Mouse (Mus musculus) telencephalon, adult 2 months (tissue): ENCODE measurements around the gene Ramac.

Experiments used
- DNase-seq: peaks from one replicate; pipeline ENCODE4 v3.0.0-alpha.2; 2011; ENCODE audit warnings: low read depth, low spot score

The Ramac gene

DNA sequence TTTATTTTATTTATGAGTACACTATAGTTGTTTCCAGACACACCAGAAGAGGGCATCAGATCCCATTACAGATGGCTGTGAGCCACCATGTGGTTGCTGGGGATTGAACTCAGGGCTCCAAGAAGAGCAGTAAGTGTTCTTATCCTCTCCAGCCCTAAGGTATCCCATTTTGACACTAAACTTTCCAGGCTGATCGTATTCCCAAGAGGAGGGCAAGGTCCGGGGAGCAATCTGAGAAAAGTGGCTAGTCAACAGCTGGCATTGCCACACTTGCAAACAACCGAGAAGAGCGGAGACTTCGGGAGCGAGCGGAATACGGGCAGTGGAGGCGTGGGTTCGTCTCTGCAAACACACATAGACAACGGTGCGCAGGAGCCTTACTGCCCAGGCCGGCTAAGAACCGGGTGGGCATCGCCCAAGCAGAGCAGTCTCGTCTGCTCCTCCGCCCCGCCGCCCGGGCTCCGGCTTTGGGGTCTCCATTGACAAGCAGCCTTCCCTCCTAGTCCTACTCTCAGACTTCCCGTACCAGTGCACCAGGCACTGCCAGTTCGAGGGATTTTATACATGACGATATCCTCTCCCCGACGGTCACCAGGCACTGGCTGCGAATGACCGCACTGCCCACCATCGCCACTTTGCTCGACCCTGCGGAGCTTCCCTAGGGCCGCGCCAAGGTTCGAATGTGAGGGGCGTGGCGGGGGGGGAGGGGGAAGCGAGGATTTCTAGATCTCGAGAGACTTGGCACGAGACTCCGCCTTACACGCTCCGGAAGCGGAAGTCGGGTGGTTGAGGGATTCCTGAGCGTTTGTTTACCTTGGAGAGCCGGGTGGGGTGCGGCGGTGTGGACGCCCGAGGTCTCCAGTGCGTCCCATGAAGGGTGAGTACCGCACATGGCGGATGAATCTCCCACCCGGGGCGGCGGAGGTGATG, at the start of gene Ramac:
TSS of gene Ramac (plus strand) at position 746 of the 930 bp plus-strand sequence.
- DNase-seq, result peak; percentile 79

DNA sequence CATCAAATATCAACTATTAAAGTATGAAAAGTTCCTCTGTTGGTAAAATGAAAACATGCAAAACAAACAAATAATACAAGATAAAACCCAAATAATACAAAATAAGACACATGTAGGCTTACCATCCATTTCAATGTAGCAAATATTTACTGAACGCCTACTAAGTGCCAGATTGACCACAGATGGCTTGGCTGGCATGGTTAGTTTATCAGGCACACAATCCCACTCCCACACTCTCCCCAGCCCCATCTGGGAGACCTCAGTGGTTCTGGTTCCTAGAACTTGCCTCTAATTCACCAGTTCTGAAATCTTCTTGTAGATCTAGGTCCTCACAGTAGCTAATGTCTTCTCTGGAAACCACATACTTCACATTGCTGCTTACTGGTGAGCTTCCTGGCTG, 44.1 kb upstream of the Ramac start:
- DNase-seq, result no peak

DNA sequence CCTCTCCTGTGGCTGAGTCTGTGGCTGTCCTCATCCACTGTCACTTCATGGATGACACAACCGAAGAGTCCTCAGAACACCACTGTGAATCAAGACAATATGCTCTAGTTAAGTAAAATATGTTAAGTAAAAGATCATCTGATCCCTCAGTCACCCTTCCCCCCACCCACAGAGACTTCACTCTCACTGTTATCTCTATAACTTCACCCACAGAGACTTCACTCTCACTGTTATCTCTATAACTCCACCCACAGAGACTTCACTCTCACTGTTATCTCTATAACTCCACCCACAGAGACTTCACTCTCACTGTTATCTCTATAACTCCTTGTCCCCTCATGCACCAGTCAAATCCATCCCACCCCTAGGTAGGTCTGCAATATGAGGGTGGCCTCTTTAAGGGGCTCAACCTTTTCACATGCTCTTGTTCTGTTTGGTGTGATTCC, 43.5 kb upstream of the Ramac start:
- no peak for DNase-seq

DNA sequence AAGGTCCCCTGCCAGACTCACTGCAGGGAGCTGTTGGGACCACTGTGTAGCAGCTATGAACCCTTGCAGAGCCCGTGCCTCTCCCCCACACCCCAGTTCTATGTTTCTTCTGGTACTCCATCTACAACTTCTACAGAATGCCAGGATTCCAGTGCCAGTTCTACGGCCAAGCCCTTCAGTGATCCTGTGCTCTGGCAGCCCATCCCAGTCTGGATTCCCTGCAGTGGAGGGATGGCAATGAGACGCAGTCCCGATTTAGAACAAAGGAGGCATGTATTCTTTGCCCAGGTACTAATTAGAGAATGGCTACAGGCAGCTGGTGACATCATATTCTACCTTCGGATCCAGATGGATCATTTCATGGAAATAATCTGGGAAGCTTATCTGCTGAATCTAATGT, 41.5 kb upstream of the Ramac start:
- DNase-seq, result no peak

DNA sequence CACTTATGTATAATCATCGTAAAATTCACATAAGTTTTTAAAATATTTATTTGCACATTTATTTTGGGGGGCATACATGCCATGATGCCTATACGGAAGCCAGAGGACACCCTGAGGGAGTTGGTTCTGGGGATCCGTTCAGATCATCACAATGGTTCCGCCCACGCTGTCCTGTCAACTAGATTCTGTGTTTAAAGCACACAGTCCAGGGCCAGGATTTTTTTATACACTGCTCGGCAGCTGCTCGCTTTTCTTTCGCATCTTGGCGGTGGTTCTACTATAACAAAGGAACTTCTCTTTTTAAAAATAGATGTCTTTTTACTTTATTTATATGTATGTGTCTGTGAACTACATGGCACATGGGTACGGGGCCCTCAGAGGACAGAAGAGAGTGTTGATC, 38.9 kb upstream of the Ramac start:
- DNase-seq, result no peak

DNA sequence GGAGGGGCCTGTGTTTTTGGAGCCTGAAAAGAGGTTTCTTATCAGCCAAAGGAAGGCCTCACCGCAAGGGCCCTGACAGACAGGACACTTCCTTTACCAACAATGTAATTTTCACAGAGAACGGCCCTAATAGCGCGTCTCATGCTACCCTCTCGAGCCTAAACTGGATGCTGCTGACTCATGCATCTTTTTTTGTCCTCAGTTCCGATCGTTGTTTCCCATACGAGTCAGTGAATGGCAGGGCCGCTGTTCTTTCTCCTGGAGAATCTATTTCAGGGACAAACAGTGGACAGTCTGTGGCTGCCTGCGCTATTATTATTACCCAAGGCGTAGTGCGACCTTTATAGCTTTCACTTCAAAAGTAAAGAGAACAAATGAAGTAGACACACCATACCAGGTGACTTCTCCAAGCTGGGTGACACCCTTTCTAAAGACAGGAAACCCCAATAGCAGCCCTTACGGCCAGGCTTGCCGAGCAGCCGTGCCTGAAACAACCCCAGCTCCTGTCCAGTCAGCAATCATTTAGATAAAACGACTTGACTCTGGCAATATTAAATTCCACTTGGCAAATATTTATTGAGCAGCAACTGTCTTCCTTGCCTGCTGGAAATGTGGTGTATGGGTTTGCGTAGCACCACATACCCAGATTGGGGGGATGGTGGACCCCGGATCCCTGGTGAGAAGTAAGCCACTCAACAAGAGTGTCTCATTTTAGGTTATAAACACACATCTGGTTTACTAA, 36.6 kb upstream of the Ramac start:
- DNase-seq, result no peak

DNA sequence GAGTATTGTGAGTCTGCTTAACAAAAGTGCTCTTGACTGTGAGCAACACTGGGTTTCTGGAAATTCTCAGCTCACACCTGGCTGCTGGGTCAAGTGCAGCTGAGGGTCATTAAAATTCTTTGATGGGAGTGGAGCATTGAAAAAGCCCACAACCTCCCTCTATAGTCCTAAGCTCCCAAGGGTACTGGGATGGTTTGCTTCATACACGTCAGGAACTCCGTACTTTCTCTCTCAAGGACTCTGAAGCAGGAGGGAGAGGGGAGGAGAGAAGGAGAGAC, 36.1 kb upstream of the Ramac start:
- no peak for DNase-seq

DNA sequence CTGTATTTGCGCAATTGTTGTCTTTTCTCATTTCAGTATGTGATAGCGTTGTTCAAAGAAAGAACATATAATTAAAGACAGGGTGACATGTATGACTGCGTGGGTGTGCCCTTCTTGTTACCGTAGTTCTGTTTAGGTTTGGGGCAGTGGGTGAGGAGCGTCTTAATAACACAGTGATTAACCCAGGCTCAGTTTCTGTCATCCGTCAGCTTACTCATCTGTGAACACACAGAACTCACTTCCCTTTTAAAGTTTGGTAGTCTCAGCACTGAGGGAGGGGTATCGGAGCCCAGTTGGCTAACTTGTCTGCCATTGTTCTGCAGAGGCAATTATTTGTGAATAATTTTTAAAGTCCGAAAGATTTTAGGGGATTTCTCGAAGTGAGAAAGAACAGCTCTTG, 35.0 kb upstream of the Ramac start:
- no peak for DNase-seq

DNA sequence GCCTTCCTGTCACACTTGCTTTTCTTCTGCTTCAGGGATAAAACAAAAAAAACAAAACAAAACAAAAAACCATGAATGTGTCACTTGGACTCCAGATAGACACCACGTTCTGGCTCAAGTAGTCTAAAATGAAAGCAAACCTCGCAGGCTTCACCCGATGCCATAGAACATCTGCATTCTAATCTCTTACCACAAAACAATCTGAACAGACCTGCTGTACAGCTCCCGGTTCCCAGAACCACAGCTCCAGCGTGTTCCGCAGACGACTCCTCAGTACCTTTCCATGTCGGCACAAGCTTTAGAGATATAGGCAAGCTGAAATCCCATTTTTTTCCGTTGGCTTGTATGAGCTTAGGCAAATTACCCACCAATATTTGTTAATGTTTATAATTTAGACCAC, 32.9 kb upstream of the Ramac start:
- no peak for DNase-seq

DNA sequence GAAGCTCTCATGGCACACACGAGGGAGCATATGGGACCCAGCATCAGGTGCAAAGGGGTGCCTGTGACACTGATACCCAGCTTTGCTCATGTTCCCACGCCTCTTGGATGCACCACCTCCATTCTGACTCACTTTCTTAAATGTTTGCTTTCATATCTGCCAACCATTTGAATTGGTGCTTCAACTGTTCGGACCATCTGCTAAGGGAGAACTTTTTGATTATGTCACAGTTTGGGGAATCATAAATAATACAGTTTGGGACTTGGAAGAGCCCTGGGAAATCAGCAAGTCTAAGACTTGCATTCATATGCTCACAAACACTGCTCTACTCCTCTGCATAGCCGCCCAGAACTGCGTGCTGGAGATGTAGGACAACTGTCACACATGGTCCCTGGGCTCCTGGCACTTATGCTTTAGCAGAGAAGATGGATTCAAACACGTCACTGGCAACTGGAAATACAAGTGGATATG, 31.5 kb upstream of the Ramac start:
- DNase-seq, result peak; percentile 84

DNA sequence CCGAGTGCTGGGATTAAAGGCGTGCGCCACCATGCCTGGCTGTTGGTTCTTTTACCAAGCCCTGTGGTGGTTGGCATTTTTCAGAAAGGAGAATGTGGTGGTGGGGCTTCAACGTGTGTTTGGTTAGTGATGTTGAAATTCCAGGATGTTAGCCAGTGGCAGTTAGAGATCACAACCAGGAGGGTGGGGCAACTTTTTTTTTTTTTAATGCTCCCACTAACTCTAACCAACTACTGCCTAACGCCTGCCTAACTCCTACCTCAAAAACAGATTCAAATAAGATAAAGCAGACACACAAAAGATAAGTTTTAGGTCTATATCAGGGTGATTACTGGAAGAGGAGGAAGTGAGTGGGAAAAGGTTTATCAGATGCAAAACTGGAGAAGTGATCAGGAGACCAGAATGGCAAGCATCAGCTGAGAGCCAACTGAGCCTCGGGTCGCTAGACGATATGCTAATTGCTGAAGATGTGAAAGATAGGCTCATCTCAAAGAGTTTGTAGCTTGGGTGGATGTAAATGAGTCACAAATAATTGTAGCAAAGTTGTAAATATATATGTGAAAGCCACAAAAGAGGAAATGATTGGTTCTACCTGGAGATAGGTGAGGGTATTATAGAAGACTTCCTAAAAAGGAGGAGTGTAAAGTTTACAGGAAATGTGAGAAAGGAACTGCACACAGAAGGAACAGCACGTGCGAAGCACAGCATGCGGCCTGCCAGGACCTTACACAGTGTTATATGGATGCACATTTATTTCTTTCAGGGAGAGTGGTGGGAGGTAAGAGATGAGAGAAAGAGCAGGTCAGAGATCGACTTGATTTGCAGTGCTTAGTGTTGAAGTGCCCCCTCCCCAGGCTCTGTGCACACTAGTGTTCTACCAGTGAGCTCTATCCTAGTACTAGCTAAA, 30.3 kb upstream of the Ramac start:
- no peak for DNase-seq

DNA sequence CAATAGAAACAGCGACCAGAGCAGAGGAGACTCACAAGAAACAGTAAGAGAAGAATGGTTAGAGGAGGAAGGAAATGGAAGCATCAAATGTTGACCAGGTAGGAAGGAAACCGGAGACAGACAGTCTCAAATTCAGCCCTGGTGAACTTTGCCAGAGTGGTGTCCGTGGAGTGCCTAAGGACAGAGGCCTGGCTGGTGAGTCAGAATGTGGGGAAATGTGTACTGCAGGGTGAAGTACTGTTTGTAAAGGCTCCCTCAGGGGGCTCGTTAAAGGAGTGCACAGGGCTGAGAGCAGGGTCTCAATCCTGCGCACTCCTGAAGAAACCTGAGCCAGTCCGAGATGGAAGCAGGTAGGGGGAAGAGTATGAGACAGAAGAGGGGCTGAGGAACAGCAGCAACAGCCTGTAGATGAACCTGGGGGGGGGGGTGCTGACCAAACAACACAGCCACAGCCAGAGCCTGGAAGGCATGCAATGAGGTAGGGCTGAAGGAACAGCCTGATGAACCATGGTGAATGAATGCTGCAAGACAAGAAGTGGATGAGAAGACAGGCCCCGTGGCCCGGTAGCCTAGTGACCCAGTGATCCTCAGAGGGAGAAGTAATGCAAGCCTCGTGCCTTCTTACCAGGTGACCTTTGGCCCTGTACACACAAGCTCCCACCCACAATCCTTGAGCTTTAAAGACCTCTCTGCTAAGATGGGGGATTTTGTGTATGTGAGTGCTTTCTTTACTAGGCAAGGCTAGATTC, 27.3 kb upstream of the Ramac start:
- DNase-seq, result no peak

DNA sequence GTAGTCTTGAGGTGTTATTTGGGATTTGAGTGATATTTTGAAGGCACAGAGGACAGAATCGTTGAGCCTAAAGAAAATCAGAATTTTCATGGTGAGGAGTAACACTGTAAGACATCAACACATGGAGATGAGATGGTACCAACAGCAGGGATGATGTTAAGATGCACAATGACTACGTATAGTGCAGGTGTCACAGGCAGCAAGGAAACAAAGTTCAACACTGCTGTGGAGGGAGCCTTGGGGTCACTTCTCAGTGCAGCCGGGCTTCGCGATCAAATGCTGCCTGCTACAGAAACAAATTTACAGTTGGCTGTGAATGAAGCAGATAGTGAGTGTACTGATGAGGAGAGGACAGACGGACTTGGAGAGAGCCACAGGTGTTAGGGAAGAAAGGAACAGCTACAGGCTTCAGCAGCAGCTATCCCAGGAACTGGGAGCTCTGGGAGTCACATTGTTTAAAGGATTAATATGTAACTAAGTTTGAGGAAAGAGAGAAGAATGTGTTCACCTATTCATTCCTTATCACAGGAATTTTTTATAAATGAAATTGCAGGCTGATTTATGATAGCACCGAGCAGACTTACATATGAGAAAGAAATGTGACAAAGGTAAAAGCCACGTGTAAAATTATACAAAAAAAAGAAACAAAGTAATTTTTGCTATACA, 23.9 kb upstream of the Ramac start:
- no peak for DNase-seq

DNA sequence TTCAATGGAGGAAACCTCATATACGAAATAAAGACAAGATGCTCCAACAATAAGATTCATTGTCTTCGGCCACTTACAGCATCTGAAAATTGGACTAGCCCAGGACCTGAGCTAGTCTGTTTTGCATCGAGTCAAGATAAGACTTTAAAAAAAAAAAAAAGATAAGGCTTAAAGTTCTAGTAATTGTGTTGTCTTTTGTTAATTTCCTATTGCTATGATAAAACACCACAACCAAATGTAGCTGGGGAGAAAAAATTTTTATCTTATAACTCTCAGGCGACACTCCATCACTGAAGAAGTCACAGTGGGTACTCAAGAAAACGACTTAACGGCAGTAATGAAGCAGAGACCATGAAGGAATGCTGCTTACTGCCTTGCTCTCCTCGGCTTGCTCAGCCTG, 22.7 kb upstream of the Ramac start:
- DNase-seq, result no peak

DNA sequence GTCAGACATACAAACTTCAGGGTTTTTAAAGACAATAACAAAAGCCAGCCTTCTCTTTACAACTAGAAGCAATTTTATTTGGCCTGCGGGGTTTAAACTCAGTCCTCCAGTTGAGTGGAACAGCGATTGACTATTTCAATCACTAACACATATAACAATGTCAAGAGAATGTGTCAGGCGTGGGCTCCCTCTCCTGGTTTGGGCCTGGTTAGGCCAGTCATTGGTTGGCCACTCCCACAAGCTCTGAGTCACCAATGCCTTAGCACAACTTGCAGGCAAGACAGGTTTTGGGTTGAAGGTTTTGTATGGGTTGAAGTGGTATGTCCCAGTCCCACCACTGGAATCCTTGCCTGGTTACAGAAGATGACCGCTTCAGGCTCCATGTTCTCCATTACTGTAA, 18.6 kb upstream of the Ramac start:
- DNase-seq, result no peak

DNA sequence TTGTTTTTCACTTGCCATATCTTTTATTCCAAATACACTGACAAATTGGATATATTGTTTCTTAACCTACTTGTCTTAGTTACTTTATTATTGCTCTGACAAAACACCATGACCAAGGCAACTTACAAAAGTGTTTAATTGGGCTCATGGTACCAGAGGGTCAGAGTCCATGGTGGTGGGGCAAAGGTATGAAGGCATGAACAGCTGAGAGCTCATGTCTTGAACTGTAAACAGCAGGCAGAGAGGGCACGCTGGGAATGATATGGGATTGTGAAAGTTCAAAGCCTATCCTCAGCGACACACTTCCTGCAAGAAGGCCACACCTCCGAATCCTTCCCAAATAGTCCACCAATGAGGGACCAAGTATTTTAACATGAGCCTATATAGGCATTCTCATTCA, 14.8 kb upstream of the Ramac start:
- DNase-seq, result no peak

DNA sequence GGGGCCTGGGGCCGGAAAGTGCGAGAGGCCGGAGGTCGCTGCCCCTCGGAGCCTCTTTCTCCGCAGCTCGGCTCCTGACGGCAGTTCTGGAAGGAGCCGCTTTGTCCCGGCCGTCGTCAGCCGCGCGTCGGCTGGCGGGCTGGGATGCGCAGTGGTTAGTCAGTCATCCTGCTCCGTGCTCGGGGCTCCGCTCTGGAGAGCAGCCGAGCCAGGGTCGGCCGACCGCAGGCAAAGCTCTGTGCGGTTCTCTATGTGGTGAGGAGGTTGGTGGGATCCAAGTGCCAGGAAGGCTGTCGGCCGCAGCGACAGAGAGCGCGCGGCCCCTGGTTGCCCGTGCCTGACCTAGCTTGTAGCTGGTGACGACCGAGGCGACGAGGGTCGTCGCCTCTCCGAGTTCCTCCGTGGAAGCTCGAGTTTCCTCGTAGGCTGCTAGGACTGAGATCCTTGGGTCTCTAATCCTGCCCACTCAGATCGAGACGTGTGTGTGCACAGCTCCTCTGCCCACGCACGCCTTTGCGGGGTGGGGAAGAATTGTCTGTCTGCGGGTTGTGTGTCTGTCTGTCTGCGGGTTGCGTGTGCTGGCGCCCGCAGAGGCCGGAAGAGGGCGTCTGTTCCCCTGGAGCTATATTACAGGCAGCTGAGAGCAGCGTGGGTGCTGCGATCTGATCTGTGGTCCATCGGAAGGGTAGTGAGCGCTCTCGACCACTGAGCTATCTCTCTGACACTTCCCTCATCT, 553 bp downstream of the Ramac start:
- DNase-seq, result no peak

DNA sequence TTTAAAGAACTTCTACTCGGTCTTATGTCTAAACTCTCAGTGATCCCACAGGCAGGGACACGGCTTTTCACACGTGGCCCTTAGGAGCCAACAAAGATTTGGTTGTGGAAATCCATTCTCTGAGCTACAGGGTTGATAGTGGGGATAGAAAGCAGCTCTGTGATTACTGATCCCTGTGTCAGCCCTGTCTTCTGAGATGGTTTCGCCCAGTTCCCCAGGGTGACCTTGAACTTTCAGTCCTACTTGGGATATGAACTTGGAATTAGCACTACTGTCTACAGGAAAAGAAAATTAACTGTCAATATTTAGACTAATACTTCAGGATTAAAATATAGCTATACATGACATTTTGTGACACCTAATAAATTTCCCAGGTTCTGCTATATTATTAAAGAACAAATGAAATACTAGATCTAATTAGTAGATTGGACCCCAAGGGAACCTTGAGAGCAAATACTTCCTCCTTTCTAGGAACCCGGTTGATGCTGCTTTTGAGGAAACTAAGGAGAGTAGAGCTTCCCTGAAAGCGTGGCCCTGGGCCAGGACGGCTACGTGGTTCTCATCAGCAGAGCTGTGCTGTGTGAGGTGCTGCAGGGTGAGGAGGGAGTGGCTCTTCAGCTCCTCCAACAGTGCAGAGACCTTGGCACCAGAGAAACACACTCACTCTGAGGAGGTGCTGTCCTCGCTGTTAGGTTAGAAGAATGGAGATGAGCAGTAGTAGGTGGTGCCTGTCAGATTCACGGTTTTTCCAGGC, 10.2 kb downstream of the Ramac start:
- DNase-seq, result peak; percentile 16

DNA sequence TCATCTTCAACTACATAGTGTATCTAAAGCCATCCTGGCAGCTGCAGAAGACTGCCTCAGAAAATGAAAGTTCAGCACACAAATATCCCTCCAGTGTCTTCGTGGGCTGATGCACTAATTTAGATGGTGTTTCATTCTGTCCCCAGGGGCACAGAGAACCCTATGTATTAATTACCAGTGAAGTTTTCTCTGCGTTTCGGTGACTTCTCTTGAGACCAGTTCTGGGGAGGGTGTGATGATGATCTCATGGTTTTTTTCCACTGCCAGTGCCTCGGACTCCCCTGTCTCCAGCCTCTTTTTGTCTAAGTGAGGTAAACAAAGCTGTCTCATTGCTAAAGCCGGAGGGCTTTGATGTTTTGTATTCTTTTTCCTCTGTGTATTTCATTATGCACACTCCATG, 12.6 kb downstream of the Ramac start:
- DNase-seq, result no peak
